Mouse (Mus musculus) Patski (cell line): ENCODE measurements around the gene Cfap44. TPM values are rescaled to one million over a fixed set of nuclear protein-coding genes. Genes with fewer than 3 reads are reported as not detected.

Experiments
- ATAC-seq: fragments of 100-300 bp; one replicate; pipeline ENCODE4 v1.8.0; 2021
- CTCF ChIA-PET: fragments of 350-600 bp; sonication (Branson Sonifier 250); formaldehyde crosslinking; loops from one replicate; lab custom pipeline; 2022; ENCODE audit warnings: inconsistent platforms; lab: Charles Lee
- POLR2A ChIA-PET: fragments of 350-600 bp; sonication (Branson Sonifier 250); formaldehyde crosslinking; loops from one replicate; lab custom pipeline; 2022; ENCODE audit warnings: antibody characterized with exemption, inconsistent platforms; lab: Charles Lee
- DNase-seq: peaks from one replicate; pipeline ENCODE4 v3.0.0-alpha.2; 2011; ENCODE audit warnings: low read depth, low spot score
- H3K27me3 ChIP-seq: fragments of 371-371 bp; one replicate; pipeline ENCODE4 v1.5.1; 2021
- CTCF ChIP-seq: fragments of 100-300 bp; IDR thresholded peaks from one replicate; pipeline ENCODE4 v1.5.1; 2021
- in situ Hi-C: fragments of 300-500 bp; cut with MboI; formaldehyde crosslinking; loops from 3 replicates; pipeline ENCODE4 v1.11.1; 2018; ENCODE audit warnings: low pct_unique_long_range_greater_than_20kb, mixed read lengths
- polyA plus RNA-seq: library from polyadenylated mRNA; unstranded; gene quantifications from one replicate; pipeline ENCODE4 v1.2.3, GENCODE M21; 2021

The Cfap44 gene
- polyA plus RNA-seq, 1 experiment from 2014 or later = 0.68 TPM

GRCm38 (mm10) chr16:44507027-44507929 lies 112.7 kb downstream of the Cfap44 start:
- H3K27me3 ChIP-seq = no peaks in the 10 kb centered on the region
- ATAC-seq (peak; percentile 12), DNase-seq (no peak)
- TF ChIP-seq CTCF = no peak
- POLR2A ChIA-PET = no interaction called here
- in situ Hi-C loops = no loop called here
- CTCF ChIA-PET = interaction anchor here (0.9 to 1.6 kb wide), 5 partner anchors 12 to 210 kb away, joined by 3 to 4 read pairs (median 4); no protein-coding TSS in a partner anchor

- POLR2A ChIA-PET = no interaction called here
- CTCF ChIA-PET = interaction anchor here (1.2 to 1.6 kb wide), 2 partner anchors 15 to 24 kb away, joined by 4 read pairs; no protein-coding TSS in a partner anchor
- no peak for TF ChIP-seq CTCF
- H3K27me3 ChIP-seq = no peaks in the 10 kb centered on the region
- in situ Hi-C loops = no loop called here
- DNase-seq (no peak), ATAC-seq (no peak)
Measured at GRCm38 (mm10) chr16:44508025-44508424, 113.4 kb downstream of the Cfap44 start.

GRCm38 (mm10) chr16:44508772-44509171 lies 114.2 kb downstream of the Cfap44 start:
- in situ Hi-C loops = no loop called here
- POLR2A ChIA-PET = no interaction called here
- TF ChIP-seq CTCF = no peak
- ATAC-seq = no peak
- CTCF ChIA-PET = interaction anchor here (1.2 to 1.6 kb wide), 3 partner anchors 15 to 25 kb away, joined by 4 read pairs; no protein-coding TSS in a partner anchor
- DNase-seq = no peak
- H3K27me3 ChIP-seq = no peaks in the 10 kb centered on the region

- no peak for ATAC-seq
- no peak for DNase-seq
- ChIA-PET POLR2A (no interaction called here), CTCF (interaction anchor here (1.3 kb wide), 1 partner anchor 16 kb away, joined by 4 read pairs; no protein-coding TSS in a partner anchor)
- no peak for TF ChIP-seq CTCF
- no peaks in the 10 kb centered on the region for H3K27me3 ChIP-seq
- in situ Hi-C loops = no loop called here
Measured at GRCm38 (mm10) chr16:44509458-44510344, 115.1 kb downstream of the Cfap44 start.

- no peak for ATAC-seq
- no peak for TF ChIP-seq CTCF
- CTCF ChIA-PET = no interaction called here
- H3K27me3 ChIP-seq = no peaks in the 10 kb centered on the region
- DNase-seq = no peak
- in situ Hi-C loops = no loop called here
- POLR2A ChIA-PET = no interaction called here
Measured at GRCm38 (mm10) chr16:44510521-44511213, 116.1 kb downstream of the Cfap44 start.

GRCm38 (mm10) chr16:44516498-44516897 lies 121.9 kb downstream of the Cfap44 start:
- no peak for DNase-seq
- no peak for ATAC-seq
- in situ Hi-C loops = no loop called here
- no peak for TF ChIP-seq CTCF
- no peaks in the 10 kb centered on the region for H3K27me3 ChIP-seq
- CTCF ChIA-PET = interaction anchor here (1.4 kb wide), 1 partner anchor 14 kb away, joined by 3 read pairs; no protein-coding TSS in a partner anchor
- POLR2A ChIA-PET = no interaction called here

- DNase-seq = no peak
- no peak for TF ChIP-seq CTCF
- no peak for ATAC-seq
- CTCF ChIA-PET = no interaction called here
- in situ Hi-C loops = no loop called here
- no peaks in the 10 kb centered on the region for H3K27me3 ChIP-seq
- POLR2A ChIA-PET = interaction anchor here (0.6 kb wide), 1 partner anchor 194 kb away, joined by 9 read pairs; no protein-coding TSS in a partner anchor
Measured at GRCm38 (mm10) chr16:44523595-44523994, 129.0 kb downstream of the Cfap44 start.

- POLR2A ChIA-PET = no interaction called here
- no peaks in the 10 kb centered on the region for H3K27me3 ChIP-seq
- CTCF ChIA-PET = no interaction called here
- TF ChIP-seq CTCF = no peak
- ATAC-seq (no peak), DNase-seq (no peak)
- in situ Hi-C loops = no loop called here
Measured at GRCm38 (mm10) chr16:44526044-44526443, 131.4 kb downstream of the Cfap44 start.

GRCm38 (mm10) chr16:44526689-44527088 lies 132.1 kb downstream of the Cfap44 start:
- H3K27me3 ChIP-seq = no peaks in the 10 kb centered on the region
- POLR2A ChIA-PET = no interaction called here
- ATAC-seq (no peak), DNase-seq (no peak)
- no peak for TF ChIP-seq CTCF
- CTCF ChIA-PET = no interaction called here
- in situ Hi-C loops = no loop called here
